Mouse (Mus musculus): ENCODE measurements at regions not wholly inside any gene's neighbourhood (a gene's known extent, or its start where the extent isn't known, plus 50 kb on each side); places are given as distances from the start of the nearest gene placed in this dataset.
A peak's percentile ranks its signal among the peaks of the same experiment; 100 is the strongest.

GRCm38 (mm10) chr8:24352322-24352721 is 373.3 kb downstream of the Adam3 start:
- DNase-seq: no peak
- intact Hi-C loops (cut with DNase I): no loop called here
- H3K27ac ChIP-seq: peak overlapping the region; percentile 65; the same call in 1 of the 2 replicates
- peak overlapping the region; percentile 68 for H3K4me3 ChIP-seq
- TF ChIP-seq CTCF (IDR thresholded peaks at IDR 0.05): no peak

- peak; percentile 24 for DNase-seq
- no peak for TF ChIP-seq CTCF (IDR thresholded peaks at IDR 0.05)
- intact Hi-C loops (cut with DNase I): no loop called here
- Histone ChIP-seq H3K4me3 (peak overlapping the region; percentile 68), H3K27ac (peak overlapping the region; percentile 65)
Measured at GRCm38 (mm10) chr8:24351760-24352159, 373.9 kb downstream of the Adam3 start.

- H3K4me3 ChIP-seq: no peak overlapping the region
- H3K27ac ChIP-seq: no peak overlapping the region
- DNase-seq: no peak
- no peak for TF ChIP-seq CTCF (IDR thresholded peaks at IDR 0.05)
- intact Hi-C loops (cut with DNase I): no loop called here
Measured at GRCm38 (mm10) chr8:24346390-24347113, 379.1 kb downstream of the Adam3 start.

GRCm38 (mm10) chr8:24338694-24339093 is 387.0 kb downstream of the Adam3 start:
- H3K4me3 ChIP-seq: no peak overlapping the region
- H3K27ac ChIP-seq: no peak overlapping the region
- no peak for DNase-seq
- TF ChIP-seq CTCF (IDR thresholded peaks at IDR 0.05): no peak
- intact Hi-C loops (cut with DNase I): no loop called here

GRCm38 (mm10) chr8:24337635-24338034 is 388.0 kb downstream of the Adam3 start:
- intact Hi-C loops (cut with DNase I): no loop called here
- TF ChIP-seq CTCF (IDR thresholded peaks at IDR 0.05): peak; percentile 25; the same call in 1 of the 2 replicates

GRCm38 (mm10) chr8:24335709-24336108 is 389.9 kb downstream of the Adam3 start:
- no peak for TF ChIP-seq CTCF (IDR thresholded peaks at IDR 0.05)
- Histone ChIP-seq H3K4me3 (no peak overlapping the region), H3K27ac (no peak overlapping the region)
- DNase-seq: no peak
- intact Hi-C loops (cut with DNase I): no loop called here

More at GRCm38 (mm10) chr8:24337635-24338034, 388.0 kb downstream of the Adam3 start:
- H3K4me3 ChIP-seq: no peak overlapping the region
- no peak overlapping the region for H3K27ac ChIP-seq
- DNase-seq: no peak

GRCm38 (mm10) chr8:24333705-24334104 is 391.9 kb downstream of the Adam3 start:
- no peak for DNase-seq
- peak; percentile 27; the same call in 1 of the 2 replicates for TF ChIP-seq CTCF (IDR thresholded peaks at IDR 0.05)
- Histone ChIP-seq H3K27ac (no peak overlapping the region), H3K4me3 (no peak overlapping the region)
- intact Hi-C loops (cut with DNase I): no loop called here

GRCm38 (mm10) chr8:24310893-24311292 is 414.8 kb downstream of the Adam3 start:
- Histone ChIP-seq H3K27ac (peak overlapping the region; percentile 28; the same call in 1 of the 2 replicates), H3K4me3 (peak overlapping the region; percentile 28; the same call in 1 of the 2 replicates)
- DNase-seq: no peak
- intact Hi-C loops (cut with DNase I): no loop called here
- TF ChIP-seq CTCF (IDR thresholded peaks at IDR 0.05): no peak

- no peak overlapping the region for H3K4me3 ChIP-seq
- TF ChIP-seq CTCF (IDR thresholded peaks at IDR 0.05): no peak
- no peak for DNase-seq
- no peak overlapping the region for H3K27ac ChIP-seq
- intact Hi-C loops (cut with DNase I): no loop called here
Measured at GRCm38 (mm10) chr8:24294565-24294964, 431.1 kb downstream of the Adam3 start.

GRCm38 (mm10) chr8:24287861-24288260 is 437.8 kb downstream of the Adam3 start:
- no peak overlapping the region for H3K27ac ChIP-seq
- DNase-seq: no peak
- intact Hi-C loops (cut with DNase I): no loop called here
- no peak overlapping the region for H3K4me3 ChIP-seq
- TF ChIP-seq CTCF (IDR thresholded peaks at IDR 0.05): no peak

GRCm38 (mm10) chr8:24284966-24285365 is 440.7 kb downstream of the Adam3 start:
- intact Hi-C loops (cut with DNase I): no loop called here
- Histone ChIP-seq H3K4me3 (no peak overlapping the region), H3K27ac (no peak overlapping the region)
- TF ChIP-seq CTCF (IDR thresholded peaks at IDR 0.05): no peak
- DNase-seq: no peak

- intact Hi-C loops (cut with DNase I): no loop called here
Measured at GRCm38 (mm10) chr8:24283901-24284405, 441.7 kb downstream of the Adam3 start.

GRCm38 (mm10) chr8:24280296-24280695 is 445.4 kb downstream of the Adam3 start:
- H3K4me3 ChIP-seq: no peak overlapping the region
- intact Hi-C loops (cut with DNase I): no loop called here
- TF ChIP-seq CTCF (IDR thresholded peaks at IDR 0.05): no peak
- H3K27ac ChIP-seq: no peak overlapping the region
- no peak for DNase-seq

More at GRCm38 (mm10) chr8:24283901-24284405, 441.7 kb downstream of the Adam3 start:
- DNase-seq: no peak
- TF ChIP-seq CTCF (IDR thresholded peaks at IDR 0.05): no peak
- Histone ChIP-seq H3K4me3 (no peak overlapping the region), H3K27ac (no peak overlapping the region)

- TF ChIP-seq CTCF (IDR thresholded peaks at IDR 0.05): peak; percentile 43
- no peak overlapping the region for H3K27ac ChIP-seq
- no peak for DNase-seq
- no peak overlapping the region for H3K4me3 ChIP-seq
- intact Hi-C loops (cut with DNase I): no loop called here
Measured at GRCm38 (mm10) chr8:24278391-24278790, 447.3 kb downstream of the Adam3 start.
